Mouse (Mus musculus) MEL (cell line): ENCODE measurements at regions not wholly inside any gene's neighbourhood (a gene's known extent, or its start where the extent isn't known, plus 50 kb on each side); places are given as distances from the start of the nearest gene placed in this dataset.

Source experiments
- CTCF ChIP-seq, 3 experiments: IDR thresholded peaks in 2 of 3; conservative IDR thresholded peaks in 1 of 3; 2 replicates each; pipeline ENCODE4 v1.5.1; 2011 to 2012; ENCODE audit warnings: low read length in 3 of 3, low read depth in 2 of 3, mild to moderate bottlenecking in 2 of 3, improper control_type of control experiment in 1 of 3, inconsistent platforms in 1 of 3, mixed read lengths in 1 of 3, moderate library complexity in 1 of 3; ENCODE audit not compliant: control insufficient read depth in 1 of 3, insufficient read depth in 1 of 3, poor library complexity in 1 of 3, severe bottlenecking in 1 of 3
- MYB ChIP-seq: IDR thresholded peaks from 2 replicates; pipeline ENCODE4 v1.6.1; 2011; ENCODE audit warnings: mild to moderate bottlenecking, low read depth, low read length, improper control_type of control experiment
- POLR2A ChIP-seq, 2 experiments: IDR thresholded peaks; 2 replicates each; pipeline ENCODE4 v1.6.1; 2011 to 2012; ENCODE audit warnings: low read length in 2 of 2, mild to moderate bottlenecking in 2 of 2, control low read depth in 1 of 2, improper control_type of control experiment in 1 of 2, low read depth in 1 of 2, moderate library complexity in 1 of 2; ENCODE audit not compliant: control insufficient read depth in 1 of 2, insufficient read depth in 1 of 2, poor library complexity in 1 of 2
- POLR2AphosphoS5 ChIP-seq: IDR thresholded peaks from 2 replicates; pipeline ENCODE4 v1.6.1; 2012; ENCODE audit warnings: low read depth, borderline replicate concordance, mild to moderate bottlenecking, inconsistent platforms, low read length, moderate library complexity, mixed read lengths
- TAL1 ChIP-seq: IDR thresholded peaks from 2 replicates; pipeline ENCODE4 v1.6.1; 2012; ENCODE audit warnings: mild to moderate bottlenecking, inconsistent platforms, low read length, moderate library complexity, mixed read lengths
- ZNF384 ChIP-seq: IDR thresholded peaks from 2 replicates; pipeline ENCODE4 v1.6.1; 2012; ENCODE audit warnings: low read depth, mild to moderate bottlenecking, inconsistent platforms, low read length, improper control_type of control experiment

GRCm38 (mm10) chr4:7199941-7200340 is 1038.9 kb downstream of the Car8 start:
- TF ChIP-seq ZNF384 (no peak), TAL1 (no peak), POLR2AphosphoS5 (no peak), MYB (no peak), POLR2A (IDR thresholded peaks at IDR 0.05; ENCODE audit: control insufficient read depth in 1 of 2, insufficient read depth in 1 of 2, low read depth in 1 of 2, low read length in 2 of 2, poor library complexity in 1 of 2) (no peak), CTCF (IDR thresholded peaks at IDR 0.05 in 2 of 3, conservative IDR thresholded peaks at IDR 0.05 in 1 of 3; ENCODE audit: control insufficient read depth in 1 of 3, insufficient read depth in 1 of 3, low read depth in 2 of 3, low read length in 3 of 3, poor library complexity in 1 of 3, severe bottlenecking in 1 of 3) (no peak)
